Mouse (Mus musculus) midbrain, embryonic 11.5 days (tissue): ENCODE data around the gene Slc2a5. TPM values are rescaled to one million over a fixed set of nuclear protein-coding genes. Genes with fewer than 3 reads are reported as not detected.

ENCODE experiments used
- ATAC-seq: fragments of 200-750 bp; cut with Nextera tagmentation; 2 replicates; pipeline ENCODE4 v1.8.0; 2017; ENCODE audit warnings: moderate TSS enrichment, moderate library complexity; ENCODE audit not compliant: low FRiP score
- DNase-seq: peaks from one replicate; pipeline ENCODE4 v3.0.0; 2015; ENCODE audit warnings: low spot score; ENCODE audit errors: missing footprints
- H3K27ac ChIP-seq: fragments of 300-500 bp; sonication (generic); 2 replicates; pipeline ENCODE4 v1.5.1; 2014; ENCODE audit warnings: low read depth, low read length
- H3K27me3 ChIP-seq: fragments of 300-500 bp; sonication (generic); 2 replicates; pipeline ENCODE4 v1.6.1; 2014; ENCODE audit warnings: mild to moderate bottlenecking, low read length, moderate library complexity, mixed read lengths; ENCODE audit not compliant: control insufficient read depth, insufficient read depth
- H3K36me3 ChIP-seq: fragments of 300-500 bp; sonication (generic); 2 replicates; pipeline ENCODE4 v1.6.1; 2014; ENCODE audit warnings: mild to moderate bottlenecking, low read length, moderate library complexity, mixed read lengths; ENCODE audit not compliant: control insufficient read depth, insufficient read depth
- H3K4me1 ChIP-seq: fragments of 300-500 bp; sonication (generic); 2 replicates; pipeline ENCODE4 v1.6.1; 2014; ENCODE audit warnings: low read length; ENCODE audit not compliant: control insufficient read depth, insufficient read depth
- H3K4me2 ChIP-seq: fragments of 300-500 bp; sonication (generic); 2 replicates; pipeline ENCODE4 v1.6.1; 2014; ENCODE audit warnings: mild to moderate bottlenecking, moderate library complexity
- H3K4me3 ChIP-seq: fragments of 300-500 bp; sonication (generic); 2 replicates; pipeline ENCODE4 v1.5.1; 2014; ENCODE audit warnings: low read depth, low read length
- H3K9ac ChIP-seq: fragments of 300-500 bp; sonication (generic); 2 replicates; pipeline ENCODE4 v1.6.1; 2014; ENCODE audit warnings: low read length
- H3K9me3 ChIP-seq: fragments of 300-500 bp; sonication (generic); 2 replicates; pipeline ENCODE4 v1.6.1; 2016; ENCODE audit warnings: low read length; ENCODE audit not compliant: control insufficient read depth
- WGBS: fragments of 180-500 bp; shearing (Covaris S2); extraction: QIAGEN DNeasy Blood & Tissue Kit; methylation state at CpG from one replicate; pipeline ENCODE4 v1.1.7; 2014; 5-methylcytosine and 5-hydroxymethylcytosine counted together
- polyA plus RNA-seq: library from polyadenylated mRNA; unstranded; fragments of >200 nt; fragmentation: Nextera tagmentation; extraction: Ambion mirVana; gene quantifications from 2 replicates; pipeline ENCODE4 v1.2.1, GENCODE M21; 2014

Slc2a5 gene
- polyA plus RNA-seq, 1 experiment from 2014 or later, result 1.6 TPM

DNA sequence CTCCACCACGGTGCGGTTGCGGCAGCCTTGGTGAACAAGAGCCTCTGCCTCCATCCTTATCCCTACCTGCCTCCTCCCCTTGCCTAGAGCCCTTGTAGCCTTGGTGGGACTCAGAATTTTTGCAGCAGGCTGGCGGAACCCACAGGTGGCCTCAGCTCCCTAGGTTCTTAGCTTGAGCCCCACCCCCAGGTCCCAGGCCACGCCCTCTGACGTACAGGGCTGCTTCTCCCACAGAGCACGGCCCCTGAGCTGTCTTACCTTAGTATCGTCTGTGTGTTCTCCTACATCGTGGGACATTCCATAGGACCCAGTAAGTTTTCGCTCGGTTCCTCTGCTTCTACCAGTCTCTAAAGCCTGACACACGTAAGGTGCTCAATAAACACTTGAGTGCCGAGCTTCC lies 45.8 kb downstream of the Slc2a5 start:
- H3K4me2 ChIP-seq, result no peak overlapping the region
- no peak for DNase-seq
- no peaks in the 10 kb centered on the region for H3K9me3 ChIP-seq
- WGBS, result 39% methylated on average over 13 of the region's 13 CpGs
- no peaks in the 10 kb centered on the region for H3K36me3 ChIP-seq
- H3K27me3 ChIP-seq, result no peaks in the 10 kb centered on the region
- H3K4me1 ChIP-seq, result no peaks in the 10 kb centered on the region
- no peak overlapping the region for H3K9ac ChIP-seq
- no peak for ATAC-seq
- H3K27ac ChIP-seq, result no peak overlapping the region
- no peak overlapping the region for H3K4me3 ChIP-seq

GRCm38 (mm10) chr4:150168406-150168805 lies 49.3 kb downstream of the Slc2a5 start:
- WGBS, result 80% methylated on average over 10 of the region's 10 CpGs

GRCm38 (mm10) chr4:150172107-150172506 lies 53.0 kb downstream of the Slc2a5 start:
- Histone ChIP-seq H3K4me1 (no peaks in the 10 kb centered on the region), H3K9me3 (no peaks in the 10 kb centered on the region), H3K27me3 (no peaks in the 10 kb centered on the region), H3K4me3 (no peak overlapping the region), H3K27ac (no peak overlapping the region), H3K36me3 (no peaks in the 10 kb centered on the region), H3K4me2 (no peak overlapping the region), H3K9ac (no peak overlapping the region)
- WGBS, result 85% methylated on average over 8 of the region's 8 CpGs
- no peak for ATAC-seq
- no peak for DNase-seq

More at GRCm38 (mm10) chr4:150168406-150168805, 49.3 kb downstream of the Slc2a5 start:
- Histone ChIP-seq H3K4me1 (no peaks in the 10 kb centered on the region), H3K27ac (no peak overlapping the region), H3K4me2 (no peak overlapping the region), H3K27me3 (no peaks in the 10 kb centered on the region), H3K9ac (no peak overlapping the region), H3K9me3 (no peaks in the 10 kb centered on the region), H3K36me3 (no peaks in the 10 kb centered on the region), H3K4me3 (no peak overlapping the region)
- DNase-seq (no peak), ATAC-seq (no peak)

- DNase-seq, result peak; percentile 91
- 53% methylated on average over 10 of the region's 10 CpGs for WGBS
Measured at GRCm38 (mm10) chr4:150173281-150173680, 54.2 kb downstream of the Slc2a5 start.

DNA sequence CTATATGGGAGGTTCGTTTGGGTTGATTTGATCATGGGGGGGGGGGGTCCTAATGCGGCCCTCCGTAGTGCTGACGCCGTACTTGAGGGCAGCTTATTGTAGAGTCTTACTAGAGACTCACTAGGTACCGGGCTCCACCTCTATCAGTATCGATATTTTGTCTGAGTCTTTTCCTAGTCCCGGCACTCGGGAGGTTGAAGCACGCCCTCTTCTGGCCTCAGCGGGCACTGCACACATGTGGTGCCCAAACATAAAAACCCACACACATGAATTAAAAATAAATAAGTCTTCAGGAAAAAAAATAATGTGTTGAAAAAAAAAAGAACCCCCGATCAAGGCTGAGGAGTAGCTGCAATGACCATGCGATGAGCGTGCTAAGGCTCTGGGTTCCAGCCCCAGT lies 54.9 kb downstream of the Slc2a5 start:
- no peaks in the 10 kb centered on the region for H3K27me3 ChIP-seq
- H3K9ac ChIP-seq, result no peak overlapping the region
- ATAC-seq (no peak), DNase-seq (no peak)
- H3K4me1 ChIP-seq, result no peaks in the 10 kb centered on the region
- H3K4me2 ChIP-seq, result no peak overlapping the region
- no peaks in the 10 kb centered on the region for H3K9me3 ChIP-seq
- H3K27ac ChIP-seq, result no peak overlapping the region
- no peaks in the 10 kb centered on the region for H3K36me3 ChIP-seq
- WGBS, result 95% methylated on average over 14 of the region's 14 CpGs
- H3K4me3 ChIP-seq, result no peak overlapping the region

More at GRCm38 (mm10) chr4:150173281-150173680, 54.2 kb downstream of the Slc2a5 start:
- ATAC-seq, result peak; percentile 24; the same call in 1 of the 2 replicates
- Histone ChIP-seq H3K36me3 (no peaks in the 10 kb centered on the region), H3K9me3 (no peaks in the 10 kb centered on the region), H3K27ac (no peak overlapping the region), H3K4me1 (no peaks in the 10 kb centered on the region), H3K27me3 (no peaks in the 10 kb centered on the region), H3K4me2 (no peak overlapping the region), H3K9ac (no peak overlapping the region), H3K4me3 (no peak overlapping the region)

GRCm38 (mm10) chr4:150176535-150176934 lies 57.5 kb downstream of the Slc2a5 start:
- DNase-seq (peak; percentile 91), ATAC-seq (peak; percentile 66)
- H3K4me3 ChIP-seq, result no peak overlapping the region

GRCm38 (mm10) chr4:150177122-150177521 lies 58.0 kb downstream of the Slc2a5 start:
- ATAC-seq (no peak), DNase-seq (no peak)
- WGBS, result 74% methylated on average over 8 of the region's 8 CpGs
- Histone ChIP-seq H3K27me3 (no peaks in the 10 kb centered on the region), H3K4me1 (no peaks in the 10 kb centered on the region), H3K4me3 (no peak overlapping the region), H3K36me3 (no peaks in the 10 kb centered on the region), H3K4me2 (no peak overlapping the region), H3K27ac (no peak overlapping the region), H3K9ac (no peak overlapping the region), H3K9me3 (peaks cover 3% of the 10 kb centered on the region; the same call in 1 of the 2 replicates)

More at GRCm38 (mm10) chr4:150176535-150176934, 57.5 kb downstream of the Slc2a5 start:
- Histone ChIP-seq H3K36me3 (no peaks in the 10 kb centered on the region), H3K4me2 (no peak overlapping the region), H3K9ac (no peak overlapping the region), H3K4me1 (no peaks in the 10 kb centered on the region), H3K27ac (no peak overlapping the region), H3K9me3 (peaks cover 3% of the 10 kb centered on the region; the same call in 1 of the 2 replicates), H3K27me3 (no peaks in the 10 kb centered on the region)
- 5% methylated on average over 7 of the region's 7 CpGs for WGBS

DNA sequence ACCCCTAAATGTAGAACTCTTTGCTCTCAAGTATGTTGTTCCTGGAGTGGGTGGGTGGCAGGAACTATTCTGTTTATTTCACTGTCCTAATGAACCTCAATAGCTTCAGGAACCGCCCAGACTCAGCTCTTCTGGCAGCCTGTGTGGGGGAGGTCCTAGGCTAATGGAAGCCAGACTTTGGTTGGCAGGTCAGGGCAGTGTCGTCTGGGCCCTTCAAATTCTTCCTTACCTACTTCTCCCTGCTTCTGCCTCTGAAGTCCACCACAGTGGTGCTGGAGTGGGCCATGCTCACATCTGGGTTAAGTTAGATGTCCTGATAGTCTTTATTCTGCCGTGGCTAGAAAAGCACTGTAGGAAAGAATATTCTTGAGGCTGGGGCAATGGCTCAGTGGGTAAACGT lies 59.0 kb downstream of the Slc2a5 start:
- H3K4me3 ChIP-seq, result no peak overlapping the region
- no peak for ATAC-seq
- H3K27ac ChIP-seq, result no peak overlapping the region
- peaks cover 3% of the 10 kb centered on the region; the same call in 1 of the 2 replicates for H3K9me3 ChIP-seq
- DNase-seq, result no peak
- H3K4me2 ChIP-seq, result no peak overlapping the region
- H3K27me3 ChIP-seq, result no peaks in the 10 kb centered on the region
- H3K9ac ChIP-seq, result no peak overlapping the region
- WGBS, result 69% methylated on average over 4 of the region's 4 CpGs
- H3K36me3 ChIP-seq, result no peaks in the 10 kb centered on the region
- no peaks in the 10 kb centered on the region for H3K4me1 ChIP-seq

DNA sequence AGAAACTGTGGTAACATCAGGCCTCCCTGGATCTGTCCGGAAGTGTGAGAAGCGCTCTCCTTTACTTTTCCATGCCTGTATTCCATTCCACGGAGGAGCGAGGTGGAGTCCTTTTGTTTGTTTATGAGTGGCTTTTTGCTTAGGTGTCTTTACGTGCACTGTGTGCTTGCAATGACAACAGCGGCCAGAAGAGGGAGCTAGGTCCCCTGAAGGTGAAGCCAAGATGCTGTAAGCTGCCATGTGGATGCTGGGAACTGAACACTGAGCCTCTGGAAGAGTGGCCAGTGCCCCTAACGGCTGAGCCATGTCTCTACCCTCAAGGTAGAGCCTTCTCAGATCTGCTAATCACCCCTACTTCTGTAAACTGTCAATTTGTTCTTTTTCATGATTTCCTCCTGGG lies 62.2 kb downstream of the Slc2a5 start:
- no peak overlapping the region for H3K4me3 ChIP-seq
- no peak overlapping the region for H3K9ac ChIP-seq
- no peak overlapping the region for H3K4me2 ChIP-seq
- WGBS, result 87% methylated on average over 7 of the region's 7 CpGs
- no peaks in the 10 kb centered on the region for H3K4me1 ChIP-seq
- peaks cover 3% of the 10 kb centered on the region; the same call in 1 of the 2 replicates for H3K9me3 ChIP-seq
- H3K36me3 ChIP-seq, result no peaks in the 10 kb centered on the region
- H3K27ac ChIP-seq, result no peak overlapping the region
- ATAC-seq (no peak), DNase-seq (no peak)
- H3K27me3 ChIP-seq, result no peaks in the 10 kb centered on the region
